Mouse (Mus musculus): ENCODE measurements around the gene Hspa2. TPM values are rescaled to one million over a fixed set of nuclear protein-coding genes. Genes with fewer than 3 reads are reported as not detected.

Hspa2 gene
- total and polyA plus RNA-seq, 2 experiments from 2014 or later, result 11.1 to 17.2 TPM

GRCm38 (mm10) chr12:76372881-76373818 lies 30.8 kb upstream of the Hspa2 start:
- no peak overlapping the region for H3K27ac ChIP-seq
- H3K4me3 ChIP-seq (ENCODE audit: low read length), result no peak overlapping the region
- H3K27me3 ChIP-seq (ENCODE audit: insufficient read depth, low read length), result no peaks in the 10 kb centered on the region
- no peaks in the 10 kb centered on the region for H3K9me3 ChIP-seq (ENCODE audit: low read length)
- 85% methylated on average over 5 of the region's 7 CpGs for WGBS
- H3K4me2 ChIP-seq (ENCODE audit: low read depth, low read length), result no peak overlapping the region
- peaks cover 3% of the 10 kb centered on the region for H3K4me1 ChIP-seq (ENCODE audit: insufficient read depth, low read length)
- DNase-seq (ENCODE audit: low spot score) (no peak), ATAC-seq (no peak)
- H3K36me3 ChIP-seq (ENCODE audit: insufficient read depth, low read length), result no peaks in the 10 kb centered on the region
- 0 out of 2 replicates have a peak, but pooled peaks have one; percentile 14 for TF ChIP-seq CTCF (IDR thresholded peaks at IDR 0.05; ENCODE audit: low read depth)
- H3K9ac ChIP-seq (replicated peaks; ENCODE audit: low read length), result no peak overlapping the region; the same call in 1 of the 2 replicates

- H3K4me2 ChIP-seq (ENCODE audit: low read depth, low read length), result no peak overlapping the region
- no peaks in the 10 kb centered on the region for H3K27me3 ChIP-seq (ENCODE audit: insufficient read depth, low read length)
- no peak overlapping the region for H3K4me3 ChIP-seq (ENCODE audit: low read length)
- no peak overlapping the region for H3K9ac ChIP-seq (replicated peaks; ENCODE audit: low read length)
- no peak for TF ChIP-seq CTCF (IDR thresholded peaks at IDR 0.05; ENCODE audit: low read depth)
- 61% methylated on average over 6 of the region's 6 CpGs for WGBS
- DNase-seq (ENCODE audit: low spot score) (no peak), ATAC-seq (no peak)
- H3K4me1 ChIP-seq (ENCODE audit: insufficient read depth, low read length), result no peaks in the 10 kb centered on the region; the same call in 1 of the 2 replicates
- no peak overlapping the region for H3K27ac ChIP-seq
- H3K9me3 ChIP-seq (ENCODE audit: low read length), result no peaks in the 10 kb centered on the region
- no peaks in the 10 kb centered on the region for H3K36me3 ChIP-seq (ENCODE audit: insufficient read depth, low read length)
Observed at GRCm38 (mm10) chr12:76373991-76374390, 30.0 kb upstream of the Hspa2 start.

- ATAC-seq, result no peak
- WGBS, result 73% methylated on average over 4 of the region's 4 CpGs
- Histone ChIP-seq H3K9me3 (ENCODE audit: low read length) (no peaks in the 10 kb centered on the region), H3K27ac (no peak overlapping the region), H3K4me2 (ENCODE audit: low read depth, low read length) (no peak overlapping the region), H3K27me3 (ENCODE audit: insufficient read depth, low read length) (no peaks in the 10 kb centered on the region), H3K36me3 (ENCODE audit: insufficient read depth, low read length) (no peaks in the 10 kb centered on the region), H3K9ac (replicated peaks; ENCODE audit: low read length) (no peak overlapping the region), H3K4me3 (ENCODE audit: low read length) (no peak overlapping the region), H3K4me1 (ENCODE audit: insufficient read depth, low read length) (no peaks in the 10 kb centered on the region; the same call in 1 of the 2 replicates)
- TF ChIP-seq CTCF (IDR thresholded peaks at IDR 0.05; ENCODE audit: low read depth), result no peak
- DNase-seq (ENCODE audit: low spot score), result no peak
Observed at GRCm38 (mm10) chr12:76374911-76375310, 29.1 kb upstream of the Hspa2 start.

GRCm38 (mm10) chr12:76375506-76375905 lies 28.5 kb upstream of the Hspa2 start:
- no peak for DNase-seq (ENCODE audit: low spot score)
- ATAC-seq, result no peak
- WGBS, result 89% methylated on average over 3 of the region's 3 CpGs

GRCm38 (mm10) chr12:76376649-76377048 lies 27.3 kb upstream of the Hspa2 start:
- no peaks in the 10 kb centered on the region; the same call in 1 of the 2 replicates for H3K4me1 ChIP-seq (ENCODE audit: insufficient read depth, low read length)
- no peak overlapping the region for H3K9ac ChIP-seq (replicated peaks; ENCODE audit: low read length)
- H3K36me3 ChIP-seq (ENCODE audit: insufficient read depth, low read length), result no peaks in the 10 kb centered on the region
- DNase-seq (ENCODE audit: low spot score), result peak; percentile 32
- no peak overlapping the region for H3K4me3 ChIP-seq (ENCODE audit: low read length)
- no peak overlapping the region for H3K27ac ChIP-seq
- ATAC-seq, result no peak
- no peak overlapping the region for H3K4me2 ChIP-seq (ENCODE audit: low read depth, low read length)
- peak; percentile 73 for TF ChIP-seq CTCF (IDR thresholded peaks at IDR 0.05; ENCODE audit: low read depth)
- H3K27me3 ChIP-seq (ENCODE audit: insufficient read depth, low read length), result no peaks in the 10 kb centered on the region
- H3K9me3 ChIP-seq (ENCODE audit: low read length), result no peaks in the 10 kb centered on the region
- 36% methylated on average over 7 of the region's 7 CpGs for WGBS

More at GRCm38 (mm10) chr12:76375506-76375905, 28.5 kb upstream of the Hspa2 start:
- H3K27ac ChIP-seq, result no peak overlapping the region
- no peak for TF ChIP-seq CTCF (IDR thresholded peaks at IDR 0.05; ENCODE audit: low read depth)
- no peaks in the 10 kb centered on the region for H3K27me3 ChIP-seq (ENCODE audit: insufficient read depth, low read length)
- H3K4me3 ChIP-seq (ENCODE audit: low read length), result no peak overlapping the region
- H3K4me1 ChIP-seq (ENCODE audit: insufficient read depth, low read length), result no peaks in the 10 kb centered on the region; the same call in 1 of the 2 replicates
- no peak overlapping the region for H3K9ac ChIP-seq (replicated peaks; ENCODE audit: low read length)
- H3K36me3 ChIP-seq (ENCODE audit: insufficient read depth, low read length), result no peaks in the 10 kb centered on the region
- no peak overlapping the region for H3K4me2 ChIP-seq (ENCODE audit: low read depth, low read length)
- no peaks in the 10 kb centered on the region for H3K9me3 ChIP-seq (ENCODE audit: low read length)

GRCm38 (mm10) chr12:76377059-76377458 lies 26.9 kb upstream of the Hspa2 start:
- H3K9me3 ChIP-seq (ENCODE audit: low read length), result no peaks in the 10 kb centered on the region
- no peak for ATAC-seq
- 84% methylated on average over 6 of the region's 6 CpGs for WGBS
- no peak overlapping the region for H3K27ac ChIP-seq
- no peaks in the 10 kb centered on the region; the same call in 1 of the 2 replicates for H3K4me1 ChIP-seq (ENCODE audit: insufficient read depth, low read length)
- no peak for TF ChIP-seq CTCF (IDR thresholded peaks at IDR 0.05; ENCODE audit: low read depth)
- H3K4me3 ChIP-seq (ENCODE audit: low read length), result no peak overlapping the region
- DNase-seq (ENCODE audit: low spot score), result no peak
- H3K36me3 ChIP-seq (ENCODE audit: insufficient read depth, low read length), result no peaks in the 10 kb centered on the region
- no peak overlapping the region for H3K9ac ChIP-seq (replicated peaks; ENCODE audit: low read length)
- no peak overlapping the region for H3K4me2 ChIP-seq (ENCODE audit: low read depth, low read length)
- no peaks in the 10 kb centered on the region for H3K27me3 ChIP-seq (ENCODE audit: insufficient read depth, low read length)

- H3K4me3 ChIP-seq (ENCODE audit: low read length), result no peak overlapping the region
- WGBS, result 94% methylated on average over 3 of the region's 3 CpGs
- no peak for ATAC-seq
- no peak overlapping the region for H3K27ac ChIP-seq
- H3K9me3 ChIP-seq (ENCODE audit: low read length), result no peaks in the 10 kb centered on the region
- no peak for DNase-seq (ENCODE audit: low spot score)
- no peaks in the 10 kb centered on the region for H3K4me1 ChIP-seq (ENCODE audit: insufficient read depth, low read length)
- no peaks in the 10 kb centered on the region for H3K36me3 ChIP-seq (ENCODE audit: insufficient read depth, low read length)
- TF ChIP-seq CTCF (IDR thresholded peaks at IDR 0.05; ENCODE audit: low read depth), result no peak
- H3K27me3 ChIP-seq (ENCODE audit: insufficient read depth, low read length), result no peaks in the 10 kb centered on the region
- H3K9ac ChIP-seq (replicated peaks; ENCODE audit: low read length), result no peak overlapping the region
- no peak overlapping the region for H3K4me2 ChIP-seq (ENCODE audit: low read depth, low read length)
Observed at GRCm38 (mm10) chr12:76377726-76378125, 26.2 kb upstream of the Hspa2 start.

Measured in hindbrain, postnatal 0 days (tissue).